Mouse (Mus musculus): Measurements from ENCODE around the gene Gpr156. TPM values are rescaled to one million over a fixed set of nuclear protein-coding genes. Genes with fewer than 3 reads are reported as not detected.
"Not testable (repeated sequence)": the region's sequence is repeated elsewhere in the genome, so short reads cannot be mapped to it uniquely, and the experiment has no call there.

Gpr156 gene
- polyA plus RNA-seq, 1 experiment from 2014 or later: 5.6 TPM

DNA sequence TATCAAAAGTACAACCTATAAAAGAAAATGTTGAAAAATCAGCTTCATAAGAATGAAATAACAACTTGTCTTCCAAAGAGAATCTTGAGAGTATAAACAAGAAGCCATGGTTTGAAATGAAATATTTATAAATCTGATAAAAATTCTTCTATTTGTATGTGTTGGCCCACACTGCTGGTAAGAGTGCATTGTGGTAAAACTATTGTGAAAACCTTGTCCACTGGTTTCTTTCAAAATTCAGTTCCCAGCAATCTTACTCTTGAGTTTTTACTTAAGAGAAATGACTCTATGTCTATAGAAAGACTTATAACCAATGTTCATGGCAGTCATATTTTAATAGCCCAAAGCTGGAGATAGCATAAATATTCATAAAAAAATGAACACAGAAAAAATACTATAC is 34.9 kb downstream of the Gpr156 start:
- Histone ChIP-seq H3K9ac (no peak overlapping the region), H3K9me3 (replicated peaks) (no peaks in the 10 kb centered on the region), H3K4me3 (no peak overlapping the region), H3K27me3 (no peaks in the 10 kb centered on the region), H3K36me3 (no peaks in the 10 kb centered on the region), H3K27ac (no peak overlapping the region), H3K4me1 (peaks cover 22% of the 10 kb centered on the region), H3K4me2 (replicated peaks) (no peak overlapping the region)
- no peak for ATAC-seq (ENCODE audit: low FRiP score)

DNA sequence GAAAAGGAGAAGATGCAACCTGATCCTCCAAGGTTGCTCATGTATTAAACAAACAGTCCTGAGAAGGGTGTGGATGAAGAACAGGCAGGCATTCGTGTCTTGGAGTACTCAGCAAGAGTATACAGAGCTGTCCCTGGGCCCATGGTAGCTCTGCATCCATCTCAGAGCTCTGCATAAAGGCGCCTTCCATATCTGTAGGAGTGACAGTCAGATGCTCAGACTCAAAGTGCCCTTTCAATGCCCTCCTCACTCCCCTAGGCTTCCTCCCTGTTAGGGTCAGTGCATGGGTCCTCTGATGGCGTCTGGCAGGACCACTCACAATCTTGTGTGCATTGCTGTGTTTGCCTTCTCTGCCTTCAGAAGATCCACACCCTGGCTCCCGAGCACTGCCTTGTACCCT is 36.9 kb downstream of the Gpr156 start:
- peak overlapping the region; percentile 58; the same call in 1 of the 2 replicates for H3K27ac ChIP-seq
- peaks cover 29% of the 10 kb centered on the region for H3K4me1 ChIP-seq
- H3K4me3 ChIP-seq: no peak overlapping the region
- no peaks in the 10 kb centered on the region for H3K27me3 ChIP-seq
- WGBS: 77% methylated on average over 4 of the region's 4 CpGs
- H3K36me3 ChIP-seq: no peaks in the 10 kb centered on the region
- ATAC-seq (ENCODE audit: low FRiP score): no peak
- H3K4me2 ChIP-seq (replicated peaks): no peak overlapping the region
- no peak overlapping the region for H3K9ac ChIP-seq
- H3K9me3 ChIP-seq (replicated peaks): no peaks in the 10 kb centered on the region

DNA sequence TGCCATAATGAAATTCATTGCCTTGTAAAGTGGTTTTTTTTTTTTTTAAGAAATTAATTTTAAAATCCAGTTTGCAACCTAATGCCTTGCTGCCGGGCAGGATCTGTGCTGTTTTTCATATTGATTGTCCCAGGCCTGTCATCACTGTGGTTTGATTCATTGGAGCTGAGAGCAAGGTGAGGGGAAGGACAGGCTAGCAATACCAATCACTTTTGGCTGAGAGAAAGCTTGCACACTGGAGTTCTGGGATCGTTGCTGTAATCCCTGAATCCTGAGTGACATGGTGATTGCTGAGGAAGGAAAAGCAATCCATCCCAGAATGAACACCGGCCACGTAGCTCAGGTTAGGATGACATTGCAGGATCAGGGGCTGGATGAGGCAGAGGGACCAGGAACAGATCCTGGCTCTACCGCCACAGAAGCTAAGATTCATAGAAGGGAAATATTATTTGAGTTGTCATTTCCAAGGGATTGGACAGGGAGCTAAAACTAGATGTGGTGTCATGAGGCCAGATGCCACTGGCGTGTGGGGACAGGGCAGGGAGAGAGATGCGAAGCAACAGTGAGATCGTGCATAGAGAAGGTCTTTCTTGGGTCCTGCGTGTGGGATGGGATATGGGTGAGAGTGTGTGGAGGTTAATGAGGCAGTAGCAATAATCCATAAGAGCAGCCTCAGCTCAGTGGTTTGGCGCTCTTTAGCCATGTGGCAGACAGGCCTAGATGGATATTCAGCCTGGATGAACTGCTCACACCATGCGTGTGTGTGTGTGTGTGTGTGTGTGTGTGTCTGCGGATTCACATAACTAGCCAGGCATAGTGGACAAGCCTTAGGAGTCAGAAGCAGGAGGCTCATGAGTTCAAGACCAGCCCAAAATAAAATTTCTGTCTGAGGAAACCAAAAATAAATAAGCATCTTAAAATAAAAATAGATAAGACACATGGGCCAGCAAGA is 38.0 kb downstream of the Gpr156 start:
- Histone ChIP-seq H3K4me3 (no peak overlapping the region), H3K9me3 (replicated peaks) (no peaks in the 10 kb centered on the region), H3K4me1 (peaks cover 29% of the 10 kb centered on the region), H3K36me3 (no peaks in the 10 kb centered on the region), H3K9ac (no peak overlapping the region), H3K4me2 (replicated peaks) (no peak overlapping the region), H3K27me3 (no peaks in the 10 kb centered on the region), H3K27ac (peak overlapping the region; percentile 62)
- 74% methylated on average over 12 of the region's 12 CpGs for WGBS
- peak; percentile 52 for ATAC-seq (ENCODE audit: low FRiP score)

DNA sequence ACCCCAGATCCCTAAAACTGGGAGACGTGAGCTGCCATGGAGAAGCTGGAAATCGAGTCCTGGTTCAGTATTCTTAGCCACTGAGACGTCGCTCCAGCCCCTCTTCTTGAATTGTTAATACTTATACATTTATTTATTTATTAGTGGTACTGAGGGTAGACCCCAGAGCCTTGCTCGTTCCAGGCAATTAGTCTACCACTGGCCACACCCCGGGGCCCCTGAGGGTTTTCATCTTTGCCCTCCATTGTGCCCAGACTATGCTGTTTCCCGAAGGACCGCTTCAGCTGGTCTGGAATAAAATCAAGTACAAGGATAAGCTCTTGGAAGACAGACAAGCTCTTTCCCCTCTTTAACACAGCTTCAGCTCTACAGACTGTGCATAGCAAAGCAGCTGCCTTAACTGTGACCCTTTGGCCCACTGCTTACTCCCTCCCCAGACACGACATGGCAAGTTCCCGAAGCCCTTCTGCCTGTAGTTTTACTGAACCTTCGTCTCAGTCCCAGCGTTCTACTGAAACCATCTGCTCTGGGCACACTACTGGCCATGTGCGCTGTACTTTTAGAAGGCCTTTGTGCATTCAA is 39.1 kb downstream of the Gpr156 start:
- H3K9ac ChIP-seq: no peak overlapping the region
- peak overlapping the region; percentile 12 for H3K27ac ChIP-seq
- no peaks in the 10 kb centered on the region for H3K27me3 ChIP-seq
- peaks cover 29% of the 10 kb centered on the region for H3K4me1 ChIP-seq
- WGBS: 56% methylated on average over 13 of the region's 13 CpGs
- H3K4me2 ChIP-seq (replicated peaks): no peak overlapping the region
- H3K36me3 ChIP-seq: no peaks in the 10 kb centered on the region
- no peaks in the 10 kb centered on the region for H3K9me3 ChIP-seq (replicated peaks)
- ATAC-seq (ENCODE audit: low FRiP score): peak; percentile 41
- H3K4me3 ChIP-seq: no peak overlapping the region

DNA sequence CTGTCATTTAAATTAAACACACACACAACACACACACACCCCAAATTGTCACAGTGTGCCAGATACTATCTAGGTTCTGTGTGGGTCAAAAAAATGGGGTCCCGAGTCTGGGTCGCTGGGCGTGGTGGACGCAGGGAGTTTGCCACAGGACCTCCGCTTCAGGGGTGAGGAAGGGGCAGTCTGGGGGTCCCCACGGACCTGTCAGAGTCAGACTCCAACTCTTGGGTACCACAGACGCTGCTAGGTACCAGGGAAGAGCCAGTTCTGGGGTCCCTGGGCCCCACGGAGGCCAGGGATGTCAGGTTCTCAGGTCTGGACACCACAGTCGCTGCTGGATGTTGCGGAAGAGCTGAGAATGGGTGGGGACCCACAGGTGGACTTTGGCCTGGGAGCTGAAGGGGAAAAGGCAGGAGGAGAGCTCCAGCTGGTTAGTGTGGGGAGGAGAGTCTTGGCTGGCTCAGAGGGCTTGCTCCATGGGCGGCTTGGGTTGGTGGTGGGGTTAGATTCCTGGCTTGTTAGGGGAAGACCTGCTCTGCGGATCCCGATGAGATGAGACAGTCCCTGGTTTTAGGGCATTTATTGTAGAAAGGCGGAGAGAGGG is 39.9 kb downstream of the Gpr156 start:
- no peaks in the 10 kb centered on the region for H3K27me3 ChIP-seq
- WGBS: 84% methylated on average over 14 of the region's 14 CpGs
- no peaks in the 10 kb centered on the region for H3K36me3 ChIP-seq
- no peak for ATAC-seq (ENCODE audit: low FRiP score)
- peak overlapping the region; percentile 12; the same call in 1 of the 2 replicates for H3K27ac ChIP-seq
- H3K9ac ChIP-seq: no peak overlapping the region
- no peaks in the 10 kb centered on the region for H3K9me3 ChIP-seq (replicated peaks)
- no peak overlapping the region for H3K4me2 ChIP-seq (replicated peaks)
- H3K4me3 ChIP-seq: no peak overlapping the region
- H3K4me1 ChIP-seq: peaks cover 29% of the 10 kb centered on the region

DNA sequence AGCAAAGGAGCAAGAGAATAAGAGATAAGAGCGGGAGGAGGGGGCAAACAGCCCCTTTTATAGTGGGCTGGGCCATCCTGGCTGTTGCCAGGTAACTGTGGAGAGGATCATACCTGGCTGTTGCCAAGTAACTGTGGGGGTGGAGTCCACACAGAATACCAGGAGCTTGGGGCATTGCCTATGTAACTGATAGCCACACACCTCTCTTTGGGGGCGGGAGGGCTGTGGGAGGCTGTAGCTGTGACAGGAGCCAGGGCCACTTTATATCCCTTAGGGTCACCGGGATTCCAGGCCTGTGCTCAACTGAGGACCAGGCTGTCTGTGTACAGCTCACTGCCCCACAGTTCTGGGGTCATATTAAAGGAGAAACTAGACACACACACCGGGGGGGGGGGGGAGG is 40.5 kb downstream of the Gpr156 start:
- Histone ChIP-seq H3K9me3 (replicated peaks) (no peaks in the 10 kb centered on the region), H3K27me3 (no peaks in the 10 kb centered on the region), H3K27ac (no peak overlapping the region), H3K9ac (no peak overlapping the region), H3K4me2 (replicated peaks) (no peak overlapping the region), H3K4me1 (peaks cover 29% of the 10 kb centered on the region), H3K36me3 (no peaks in the 10 kb centered on the region), H3K4me3 (no peak overlapping the region)
- 68% methylated on average over 4 of the region's 4 CpGs for WGBS
- no peak for ATAC-seq (ENCODE audit: low FRiP score)

DNA sequence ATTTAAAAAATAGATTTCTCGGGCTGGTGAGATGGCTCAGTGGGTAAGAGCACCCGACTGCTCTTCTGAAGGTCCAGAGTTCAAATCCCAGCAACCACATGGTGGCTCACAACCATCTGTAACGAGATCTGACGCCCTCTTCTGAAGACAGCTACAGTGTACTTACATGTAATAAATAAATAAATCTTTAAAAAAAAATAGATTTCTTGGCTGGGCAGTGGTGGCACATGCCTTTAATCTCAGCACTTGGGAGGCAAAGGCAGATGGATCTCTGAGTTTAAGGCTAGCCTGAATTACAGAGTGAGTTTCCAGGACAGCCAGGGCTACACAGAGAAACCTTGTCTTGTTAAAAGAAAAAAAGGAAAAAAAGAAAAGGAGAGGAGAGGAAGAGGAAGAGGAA is 46.4 kb downstream of the Gpr156 start:
- WGBS: 87% methylated on average over 4 of the region's 4 CpGs

DNA sequence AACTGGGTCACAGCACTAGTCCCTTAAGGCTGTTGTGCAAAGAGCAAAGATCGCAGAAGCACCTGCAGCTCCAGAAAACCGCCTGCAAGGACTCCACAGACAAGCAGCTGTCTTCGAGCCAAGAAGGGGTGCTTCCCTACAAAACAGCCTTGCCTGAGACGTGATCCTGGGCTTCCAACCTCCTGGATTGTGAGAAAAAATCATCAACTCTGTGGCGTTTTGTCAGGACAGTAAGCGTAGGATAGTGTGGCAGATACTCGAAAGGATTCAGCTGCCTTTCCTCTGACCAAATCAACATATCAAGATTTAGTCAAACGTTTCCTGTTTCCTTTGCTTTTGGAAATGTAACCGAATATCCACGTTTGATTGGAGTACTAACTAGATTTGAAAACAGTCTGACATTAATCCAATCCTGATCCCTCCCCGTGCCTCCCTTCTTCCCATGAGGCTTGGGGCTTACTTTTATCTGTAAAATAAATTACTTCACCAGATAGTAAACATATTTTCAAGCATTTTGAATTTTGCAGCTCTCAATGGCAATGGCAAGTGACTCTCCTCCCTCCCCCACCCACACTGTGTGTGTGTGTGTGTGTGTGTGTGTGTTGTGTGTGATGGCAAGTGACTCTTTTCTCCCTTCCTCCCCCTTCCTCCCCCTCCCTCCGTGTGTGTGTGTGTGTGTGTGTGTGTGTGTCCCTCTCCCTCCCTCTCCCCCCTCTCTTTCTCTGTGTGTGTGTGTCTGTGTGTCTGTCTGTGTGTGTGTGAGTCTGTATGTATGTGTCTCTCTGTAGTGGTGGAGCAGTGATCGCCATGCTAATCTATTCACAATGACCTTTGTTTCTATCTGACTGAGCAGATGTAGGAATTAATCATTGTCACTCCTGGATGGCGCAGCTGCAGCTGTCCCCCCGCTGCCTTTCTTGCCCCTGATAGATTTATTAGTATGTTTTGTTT is 47.3 kb downstream of the Gpr156 start:
- Histone ChIP-seq H3K4me2 (replicated peaks) (peak overlapping the region; percentile 24), H3K9ac (peak overlapping the region; percentile 35), H3K27ac (peak overlapping the region; percentile 90), H3K9me3 (replicated peaks) (no peaks in the 10 kb centered on the region), H3K27me3 (no peaks in the 10 kb centered on the region), H3K4me1 (peaks cover 19% of the 10 kb centered on the region), H3K4me3 (no peak overlapping the region), H3K36me3 (no peaks in the 10 kb centered on the region)
- WGBS: 23% methylated on average over 14 of the region's 15 CpGs
- peak; percentile 92 for ATAC-seq (ENCODE audit: low FRiP score)

More for the DNA sequence above, 46.4 kb downstream of the Gpr156 start:
- H3K36me3 ChIP-seq; H3K9me3 ChIP-seq (replicated peaks); ATAC-seq (ENCODE audit: low FRiP score); H3K27me3 ChIP-seq; H3K4me2 ChIP-seq (replicated peaks); H3K9ac ChIP-seq; H3K4me3 ChIP-seq: not testable (repeated sequence)
- Histone ChIP-seq H3K4me1 (peaks cover 19% of the 10 kb centered on the region), H3K27ac (peak overlapping the region; percentile 90)

DNA sequence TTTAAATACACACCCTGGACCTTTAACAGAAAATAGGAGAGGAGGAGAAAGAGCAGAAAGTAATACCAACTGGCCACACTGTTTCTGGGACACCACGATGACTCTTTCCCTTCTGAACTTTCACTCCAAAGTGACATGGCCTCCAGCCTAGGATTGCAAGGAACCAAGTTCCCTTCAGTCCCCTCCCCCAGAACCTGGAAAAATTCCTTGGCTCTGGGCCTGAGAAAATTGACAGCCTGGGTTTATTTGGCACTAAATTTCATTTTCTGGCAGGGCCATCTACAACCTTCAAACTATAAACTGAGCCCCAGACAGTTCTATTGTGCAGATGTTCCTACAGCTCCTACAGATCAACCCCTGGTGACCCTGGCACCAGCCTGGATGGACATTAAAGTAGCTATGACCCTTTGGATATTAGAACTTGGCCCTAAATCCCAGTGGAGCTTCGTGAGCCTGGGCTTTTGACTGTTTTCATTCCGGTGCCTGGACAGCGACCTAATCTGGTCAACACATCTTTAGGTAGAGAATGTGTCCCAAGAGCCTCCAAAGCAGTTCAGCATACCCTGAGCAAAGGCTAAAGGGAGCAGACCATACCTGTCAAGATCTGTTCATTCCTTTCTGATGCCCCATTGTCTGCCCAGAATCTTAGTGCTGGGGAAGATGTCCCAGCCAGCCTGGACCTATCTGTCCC is 48.2 kb downstream of the Gpr156 start:
- no peaks in the 10 kb centered on the region for H3K27me3 ChIP-seq
- no peak overlapping the region for H3K9ac ChIP-seq
- no peak overlapping the region for H3K4me3 ChIP-seq
- peak overlapping the region; percentile 90 for H3K27ac ChIP-seq
- 0 out of 2 replicates have a peak, but pooled peaks have one; percentile 35 for ATAC-seq (ENCODE audit: low FRiP score)
- H3K4me2 ChIP-seq (replicated peaks): no peak overlapping the region
- H3K9me3 ChIP-seq (replicated peaks): no peaks in the 10 kb centered on the region
- peaks cover 19% of the 10 kb centered on the region for H3K4me1 ChIP-seq
- H3K36me3 ChIP-seq: no peaks in the 10 kb centered on the region
- WGBS: 41% methylated on average over 4 of the region's 4 CpGs

DNA sequence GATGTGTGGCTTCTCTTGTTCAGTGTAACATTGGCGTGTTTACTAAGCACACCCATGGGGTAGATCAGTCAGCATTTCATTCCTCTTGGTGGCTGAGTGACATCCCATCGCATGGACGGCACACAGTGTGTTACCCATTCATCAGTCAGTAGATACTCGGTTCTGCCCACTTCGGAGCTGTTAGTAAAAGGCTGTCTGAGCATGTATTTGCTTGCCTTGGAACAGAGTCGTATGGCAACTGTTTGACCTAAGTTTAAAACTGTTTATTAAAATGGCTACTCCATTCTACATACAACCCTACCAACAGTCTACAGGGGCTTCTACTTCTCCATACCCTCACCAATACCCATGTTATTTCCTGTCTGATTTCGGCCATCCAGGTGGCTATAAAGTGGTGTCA is 50.6 kb downstream of the Gpr156 start:
- H3K27me3 ChIP-seq: no peaks in the 10 kb centered on the region
- 90% methylated on average over 7 of the region's 7 CpGs for WGBS
- no peak for ATAC-seq (ENCODE audit: low FRiP score)

DNA sequence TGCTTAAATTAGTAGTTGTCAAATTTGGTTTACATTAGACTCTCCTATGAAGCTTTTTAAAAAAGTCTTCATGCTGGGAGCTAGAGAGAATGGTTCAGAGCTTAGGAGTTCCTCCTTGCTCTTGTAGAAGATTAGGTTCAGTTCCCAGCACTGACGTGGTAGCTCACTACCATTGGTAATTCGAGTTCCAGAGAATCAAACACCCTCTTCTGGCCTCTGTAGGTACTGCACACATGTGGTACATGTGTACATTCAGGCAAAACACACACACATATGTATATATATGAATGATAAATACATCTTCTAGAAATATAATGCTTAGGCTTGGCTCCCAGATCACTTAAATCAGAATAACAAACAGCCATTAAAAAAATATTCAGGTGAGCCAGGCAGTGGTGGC is 51.1 kb downstream of the Gpr156 start:
- no peaks in the 10 kb centered on the region for H3K9me3 ChIP-seq (replicated peaks)
- no peak overlapping the region for H3K9ac ChIP-seq
- ATAC-seq (ENCODE audit: low FRiP score): no peak
- no peaks in the 10 kb centered on the region for H3K27me3 ChIP-seq
- H3K36me3 ChIP-seq: no peaks in the 10 kb centered on the region
- H3K27ac ChIP-seq: no peak overlapping the region
- 74% methylated on average over 2 of the region's 2 CpGs for WGBS
- no peak overlapping the region for H3K4me2 ChIP-seq (replicated peaks)
- H3K4me1 ChIP-seq: peaks cover 23% of the 10 kb centered on the region
- H3K4me3 ChIP-seq: no peak overlapping the region

More for the DNA sequence above, 50.6 kb downstream of the Gpr156 start:
- Histone ChIP-seq H3K9me3 (replicated peaks) (no peaks in the 10 kb centered on the region), H3K9ac (no peak overlapping the region), H3K4me2 (replicated peaks) (no peak overlapping the region), H3K4me3 (no peak overlapping the region), H3K36me3 (no peaks in the 10 kb centered on the region), H3K27ac (no peak overlapping the region), H3K4me1 (peaks cover 22% of the 10 kb centered on the region)

All from hindbrain, embryonic 12.5 days (tissue).